ENCODE assay signal across 17 mouse cellular contexts in the genomic region with DNA sequence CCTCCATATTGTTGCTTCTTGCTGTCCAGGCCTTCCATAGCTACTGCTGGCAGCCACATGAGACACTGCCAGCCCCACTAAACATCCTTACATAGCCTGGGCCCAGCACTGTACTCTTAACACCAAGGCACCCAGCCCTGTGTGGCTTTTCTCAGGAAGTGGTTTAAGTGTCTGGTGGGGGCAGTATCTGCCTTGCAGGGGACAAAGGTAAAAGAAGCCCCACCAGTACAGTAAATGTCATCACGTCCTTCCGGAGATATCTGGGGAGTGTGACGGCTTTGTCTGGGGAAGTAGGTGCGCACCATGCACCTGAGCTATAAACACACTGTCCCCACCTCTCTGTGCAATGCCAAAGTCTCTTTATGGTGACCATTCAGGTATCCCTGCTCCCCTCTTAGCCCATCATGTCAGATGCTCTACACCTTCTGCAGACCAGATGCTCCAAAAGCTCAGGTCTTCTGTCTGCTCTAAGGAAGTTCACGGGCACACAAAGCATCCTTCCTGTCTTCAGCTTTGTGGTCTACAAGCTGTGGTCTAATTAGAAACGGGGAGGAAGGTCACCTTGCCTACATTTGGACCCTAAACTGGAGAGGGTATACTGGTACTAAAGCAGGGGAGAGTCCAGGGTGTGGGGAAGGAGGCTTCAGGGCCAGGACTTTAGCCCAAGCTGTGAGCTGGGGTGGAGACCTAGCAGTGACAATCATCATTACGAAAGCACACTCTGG. TPM values are rescaled to one million over a fixed set of nuclear protein-coding genes. Genes with fewer than 3 reads are reported as not detected.
DNase-seq lines count a peak whose midpoint lies in the region; ATAC-seq and TF ChIP-seq lines count a peak whose summit lies in the region.
"Had no signal": no experiment of that assay in that cellular context is flagged by ENCODE, and none has a peak within 500 bp of the region (broad histone marks: within the 10 kb centered on the region; RNA-seq: fewer than 3 reads in every experiment).

No protein-coding gene starts in this region.

- no peaks in the 10 kb centered on the region for H3K9me3 ChIP-seq in heart, embryonic 12.5 days (replicated peaks)
- H3K9me3 ChIP-seq in kidney, embryonic 16.5 days (ENCODE audit: low read length): no peaks in the 10 kb centered on the region
- H3K9me3 ChIP-seq: embryonic facial prominence, embryonic 13.5 days; forebrain, embryonic 10.5 days; limb, embryonic 10.5 days had no signal

- no peak overlapping the region for H3K9ac ChIP-seq in heart, embryonic 12.5 days
- H3K9ac ChIP-seq in kidney, embryonic 16.5 days (replicated peaks; ENCODE audit: low read length): no peak overlapping the region
- H3K9ac ChIP-seq: embryonic facial prominence, embryonic 13.5 days; liver, embryonic 14.5 days had no signal

- peaks cover 12% of the 10 kb centered on the region for H3K36me3 ChIP-seq in spleen, adult 2 months (ENCODE audit: control insufficient read depth, insufficient read depth, low read length)
- no peaks in the 10 kb centered on the region for H3K36me3 ChIP-seq in heart, embryonic 12.5 days
- no peaks in the 10 kb centered on the region for H3K36me3 ChIP-seq in kidney, embryonic 16.5 days (ENCODE audit: insufficient read depth, low read length)
- H3K36me3 ChIP-seq: forebrain, embryonic 10.5 days had no signal

- ATAC-seq in heart, embryonic 12.5 days (ENCODE audit: insufficient number of reproducible peaks, low FRiP score): no peak
- ATAC-seq in kidney, embryonic 16.5 days (ENCODE audit: low FRiP score, low TSS enrichment): no peak
- ATAC-seq: midbrain, embryonic 16.5 days had no signal

- WGBS in spleen, adult 2 months: 17% methylated on average over 7 of the region's 7 CpGs
- WGBS in bone marrow, adult 2 months: 19% methylated on average over 7 of the region's 7 CpGs
- 75% methylated on average over 7 of the region's 7 CpGs for WGBS in heart, embryonic 12.5 days
- WGBS in kidney, embryonic 16.5 days: 90% methylated on average over 7 of the region's 7 CpGs

- TF ChIP-seq CTCF in spleen, adult 2 months (IDR thresholded peaks at IDR 0.05; ENCODE audit: extremely low read depth, insufficient read depth, insufficient read length, insufficient replicate concordance): peak; percentile 1; the same call in 1 of the 2 replicates
- no peak for TF ChIP-seq CTCF in bone marrow, adult 2 months (IDR thresholded peaks at IDR 0.05; ENCODE audit: control insufficient read depth, insufficient read depth, low read length)

- peaks cover 53% of the 10 kb centered on the region for H3K4me1 ChIP-seq in spleen, adult 2 months (ENCODE audit: control insufficient read depth, insufficient read depth, insufficient read length)
- H3K4me1 ChIP-seq in bone marrow, adult 2 months (ENCODE audit: control insufficient read depth, insufficient read depth, low read length): peaks cover 13% of the 10 kb centered on the region
- H3K4me1 ChIP-seq in heart, embryonic 12.5 days (replicated peaks): peaks cover 25% of the 10 kb centered on the region
- H3K4me1 ChIP-seq in kidney, embryonic 16.5 days (ENCODE audit: insufficient read depth, low read length): 0 out of 2 replicates have a peak, but pooled peaks cover 5% of the 10 kb centered on the region
- H3K4me1 ChIP-seq: embryonic facial prominence, embryonic 13.5 days; forebrain, embryonic 10.5 days had no signal

- no peaks in the 10 kb centered on the region for H3K27me3 ChIP-seq in spleen, adult 2 months (ENCODE audit: control insufficient read depth, insufficient read depth, low read length)
- 0 out of 2 replicates have a peak, but pooled peaks cover 2% of the 10 kb centered on the region for H3K27me3 ChIP-seq in heart, embryonic 12.5 days (replicated peaks)
- no peaks in the 10 kb centered on the region for H3K27me3 ChIP-seq in kidney, embryonic 16.5 days (ENCODE audit: insufficient read depth, low read length)
- H3K27me3 ChIP-seq: embryonic facial prominence, embryonic 13.5 days had no signal

- H3K27ac ChIP-seq in spleen, adult 2 months (ENCODE audit: insufficient read depth, low read length): peak overlapping the region; percentile 91
- H3K27ac ChIP-seq in bone marrow, adult 2 months (ENCODE audit: control insufficient read depth, insufficient read depth, low read depth, low read length, poor library complexity): peak overlapping the region; percentile 88
- no peak overlapping the region for H3K27ac ChIP-seq in heart, embryonic 12.5 days (ENCODE audit: poor library complexity, severe bottlenecking)
- no peak overlapping the region for H3K27ac ChIP-seq in kidney, embryonic 16.5 days (ENCODE audit: low read length)
- H3K27ac ChIP-seq: embryonic facial prominence, embryonic 13.5 days; forebrain, embryonic 10.5 days; limb, embryonic 10.5 days; liver, embryonic 14.5 days; macrophage had no signal

- H3K4me2 ChIP-seq in heart, embryonic 12.5 days: no peak overlapping the region
- H3K4me2 ChIP-seq in kidney, embryonic 16.5 days (replicated peaks; ENCODE audit: low read depth, low read length): no peak overlapping the region
- H3K4me2 ChIP-seq: embryonic facial prominence, embryonic 13.5 days had no signal

- TF ChIP-seq POLR2A in spleen, adult 2 months (IDR thresholded peaks at IDR 0.05; ENCODE audit: low read depth, low read length): peak; percentile 12; the same call in 1 of the 2 replicates
- no peak for TF ChIP-seq POLR2A in bone marrow, adult 2 months (IDR thresholded peaks at IDR 0.05; ENCODE audit: borderline replicate concordance, control insufficient read depth, low read depth, low read length)

- DNase-seq in spleen, adult 2 months (ENCODE audit: low read depth in 1 of 2, low spot score in 2 of 2): peak; percentile 65 to 71
- no peak for DNase-seq in spleen, postnatal 14 days (ENCODE audit: low spot score in 2 of 2)
- DNase-seq in natural killer cell, adult 2 months (ENCODE audit: low spot score in 2 of 2): peak; percentile 83 to 89
- DNase-seq in thymus, postnatal 4 days: peak; percentile 22
- DNase-seq in cerebellum, postnatal 25 days: no peak
- DNase-seq: adrenal gland, postnatal 10 days; kidney, adult 18-20 months; right cerebral cortex, adult 18-20 months had no signal

- no peak overlapping the region for H3K4me3 ChIP-seq in spleen, adult 2 months (ENCODE audit: extremely low read depth, insufficient read depth, insufficient read length)
- peak overlapping the region; percentile 3 for H3K4me3 ChIP-seq in bone marrow, adult 2 months (replicated peaks; ENCODE audit: control insufficient read depth, low read depth, low read length)
- no peak overlapping the region for H3K4me3 ChIP-seq in heart, embryonic 12.5 days
- no peak overlapping the region for H3K4me3 ChIP-seq in kidney, embryonic 16.5 days (ENCODE audit: low read length)
- H3K4me3 ChIP-seq: embryonic facial prominence, embryonic 13.5 days; forebrain, embryonic 10.5 days; limb, embryonic 10.5 days had no signal

RNA-seq across cellular contexts. Expression of a gene that starts 26.9 kb away (rescaled TPM):
- polyA plus RNA-seq in spleen, adult 2 months (2012; rRNA removed): 69.7 and 93.6 TPM in 2 replicates
- 10.2 and 32.7 TPM in 2 replicates for polyA plus RNA-seq in bone marrow, adult 2 months (2011; ENCODE audit: insufficient read depth, insufficient read length, low replicate concordance, missing spikeins)
- polyA plus RNA-seq in heart, embryonic 12.5 days (2016; fragmentation: Nextera tagmentation; extraction: Ambion mirVana): 9.5 and 9.6 TPM in 2 replicates
- 11.3 and 12.5 TPM in 2 replicates for polyA plus RNA-seq in kidney, embryonic 16.5 days (2015; fragmentation: Nextera tagmentation; extraction: Ambion mirVana)

Comparison
In these comparisons a context has a peak if more than half of its experiments do, and no peak if none do; other contexts are left out.
1. DNase-seq: peak in spleen, adult 2 months (2 of 2), natural killer cell, adult 2 months (2 of 2) and thymus, postnatal 4 days (single experiment); none in spleen, postnatal 14 days (0 of 2) and cerebellum, postnatal 25 days (0 of 2).
2. H3K27ac ChIP-seq: peak in spleen, adult 2 months (single experiment) and bone marrow, adult 2 months (single experiment); none in heart, embryonic 12.5 days (single experiment) and kidney, embryonic 16.5 days (single experiment).